Mouse (Mus musculus): Measurements from ENCODE around the gene Col6a2. TPM values are rescaled to one million over a fixed set of nuclear protein-coding genes. Genes with fewer than 3 reads are reported as not detected.
A peak's percentile ranks its signal among the peaks of the same experiment; 100 is the strongest.

The Col6a2 gene
- total RNA-seq (2012; rRNA removed) (not detected in 2 replicates), polyA plus RNA-seq (2012; ENCODE audit: insufficient read depth in 1 of 2, insufficient read length in 2 of 2, low read depth in 1 of 2, low replicate concordance in 2 of 2, missing spikeins in 1 of 2) (not detected)

DNA sequence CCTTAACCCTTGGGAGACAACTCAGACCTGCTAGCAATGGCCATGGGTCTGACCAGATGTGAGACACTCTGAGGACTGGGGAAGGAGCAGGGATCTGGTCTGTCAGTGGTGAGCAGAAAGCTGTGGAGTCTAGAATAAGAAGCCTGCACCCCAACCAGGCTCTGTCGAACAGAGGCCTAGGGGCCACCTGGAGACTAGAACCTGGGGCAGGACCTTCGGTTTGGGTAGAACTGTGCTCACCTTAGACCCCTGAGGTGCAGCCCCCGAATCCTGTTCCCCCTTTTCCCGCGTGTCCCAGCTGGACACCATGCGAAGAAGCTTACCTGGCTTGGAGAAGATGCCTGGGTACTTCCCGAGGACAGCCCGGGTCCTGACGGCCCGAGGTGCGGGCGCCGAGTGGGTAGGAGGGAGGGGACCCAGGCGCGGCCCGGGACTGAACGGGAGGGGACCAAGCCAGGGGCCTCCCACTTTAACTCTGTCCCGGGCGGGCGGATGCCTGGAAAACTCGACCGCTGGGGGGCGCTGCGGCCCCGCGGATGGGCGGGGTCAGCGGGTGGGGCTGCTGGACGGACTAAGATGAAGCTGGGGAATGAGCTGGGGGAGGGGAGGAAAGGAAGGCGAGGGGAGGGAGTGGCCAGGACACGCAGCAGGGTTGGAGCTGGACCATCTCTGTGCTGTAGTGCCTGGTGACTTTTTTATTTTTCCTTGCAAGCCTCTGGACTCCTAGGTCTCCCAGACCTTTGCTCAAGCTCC, at the start of gene Col6a2:
Gene Col6a2 (minus strand): TSS at position 703 of the 753 bp plus-strand sequence.
- peak; percentile 12 for DNase-seq (ENCODE audit: low read depth, low spot score)
- Histone ChIP-seq H3K4me1 (ENCODE audit: control insufficient read depth in 1 of 2, insufficient read depth in 2 of 2, low read length in 2 of 2) (no peaks in the 10 kb centered on the region), H3K4me3 (ENCODE audit: control insufficient read depth in 1 of 2, insufficient read depth in 1 of 2, low read depth in 2 of 2, low read length in 2 of 2) (no peak within 1 kb of the TSS), H3K36me3 (ENCODE audit: control insufficient read depth in 1 of 2, insufficient read depth in 2 of 2, low read length in 2 of 2) (no peaks in the 10 kb centered on the region), H3K9ac (ENCODE audit: control insufficient read depth, low read depth, low read length, poor library complexity, severe bottlenecking) (no peak within 1 kb of the TSS), H3K27ac (ENCODE audit: control insufficient read depth, low read depth, low read length) (no peak within 1 kb of the TSS), H3K9me3 (replicated peaks; ENCODE audit: insufficient read depth, low read length) (no peaks in the 10 kb centered on the region), H3K79me2 (ENCODE audit: control insufficient read depth, insufficient read depth, low read length, poor library complexity) (no peaks in the 10 kb centered on the region), H3K27me3 (ENCODE audit: control insufficient read depth in 1 of 2, insufficient read depth in 2 of 2, low read length in 2 of 2) (no peaks in the 10 kb centered on the region; a peak in 2 of 4 replicates)
- no peak for TF ChIP-seq EP300 (IDR thresholded peaks at IDR 0.05; ENCODE audit: low read depth in 1 of 2, low read length in 2 of 2)
- TF ChIP-seq POLR2A (IDR thresholded peaks at IDR 0.05; ENCODE audit: control insufficient read depth in 1 of 2, insufficient read depth in 1 of 2, low read depth in 1 of 2, low read length in 2 of 2, poor library complexity in 1 of 2) = no peak
- TF ChIP-seq MAZ (IDR thresholded peaks at IDR 0.05; ENCODE audit: low read depth, low read length) = peak; percentile 65; the same call in 1 of the 2 replicates
- no peak for TF ChIP-seq ZC3H11A (IDR thresholded peaks at IDR 0.05; ENCODE audit: low read depth, low read length)
- no peak for TF ChIP-seq MAFK (IDR thresholded peaks at IDR 0.05; ENCODE audit: borderline replicate concordance, low read depth, low read length)
- no peak for TF ChIP-seq KAT2A (conservative IDR thresholded peaks at IDR 0.05; ENCODE audit: low read depth, low read length)
- TF ChIP-seq GABPA (IDR thresholded peaks at IDR 0.05; ENCODE audit: low read depth, low read length) = no peak
- TF ChIP-seq UBTF (IDR thresholded peaks at IDR 0.05; ENCODE audit: borderline replicate concordance, insufficient read depth, low read depth, low read length) = no peak
- peak; percentile 37 for TF ChIP-seq SMC3 (IDR thresholded peaks at IDR 0.05; ENCODE audit: low read depth, low read length)
- no peak for TF ChIP-seq HCFC1 (IDR thresholded peaks at IDR 0.05; ENCODE audit: low read depth, low read length)
- TF ChIP-seq MAX (IDR thresholded peaks at IDR 0.05; ENCODE audit: low read length) = no peak
- TF ChIP-seq MXI1 (IDR thresholded peaks at IDR 0.05; ENCODE audit: low read depth, low read length) = no peak
- TF ChIP-seq MEF2A (IDR thresholded peaks at IDR 0.05; ENCODE audit: extremely low read depth, insufficient replicate concordance, low read depth, low read length, poor library complexity, severe bottlenecking) = no peak
- TF ChIP-seq RAD21 (IDR thresholded peaks at IDR 0.05; ENCODE audit: low read depth, low read length) = peak; percentile 32
- no peak for TF ChIP-seq CHD1 (IDR thresholded peaks at IDR 0.05; ENCODE audit: low read depth, low read length)
- no peak for TF ChIP-seq USF1 (IDR thresholded peaks at IDR 0.05; ENCODE audit: low read depth, low read length)
- no peak for TF ChIP-seq USF2 (IDR thresholded peaks at IDR 0.05; ENCODE audit: borderline replicate concordance in 1 of 2, insufficient read depth in 1 of 2, low read depth in 1 of 2, low read length in 2 of 2)
- TF ChIP-seq ETS1 (IDR thresholded peaks at IDR 0.05; ENCODE audit: low read depth, low read length) = no peak
- no peak for TF ChIP-seq RCOR1 (IDR thresholded peaks at IDR 0.05; ENCODE audit: low read depth, low read length)
- no peak for TF ChIP-seq GATA1 (IDR thresholded peaks at IDR 0.05; ENCODE audit: low read depth, low read length)
- no peak for TF ChIP-seq MYC (IDR thresholded peaks at IDR 0.05; ENCODE audit: low read depth, low read length)
- no peak for TF ChIP-seq CHD2 (IDR thresholded peaks at IDR 0.05; ENCODE audit: low read length)
- peak in 2 of 3 experiments; percentile 44 to 84; a peak in 5 of 6 replicates for TF ChIP-seq CTCF (IDR thresholded peaks at IDR 0.05 in 2 of 3, conservative IDR thresholded peaks at IDR 0.05 in 1 of 3; ENCODE audit: control insufficient read depth in 1 of 3, insufficient read depth in 1 of 3, low read depth in 2 of 3, low read length in 3 of 3, poor library complexity in 1 of 3, severe bottlenecking in 1 of 3)
- no peak for TF ChIP-seq NELFE (IDR thresholded peaks at IDR 0.05; ENCODE audit: low read depth, low read length)
- no peak for TF ChIP-seq ELF1 (IDR thresholded peaks at IDR 0.05; ENCODE audit: low read depth, low read length)
- TF ChIP-seq SIN3A (IDR thresholded peaks at IDR 0.05; ENCODE audit: low read length) = no peak

Measured in MEL (cell line).